Mouse (Mus musculus) spleen, postnatal 4 days (tissue): ENCODE measurements around the gene Acot4.
"Not testable (repeated sequence)": the region's sequence is repeated elsewhere in the genome, so short reads cannot be mapped to it uniquely, and the experiment has no call there.

ENCODE experiments used
- DNase-seq, 2 experiments: peaks; one replicate each; pipeline ENCODE4 v3.0.0; 2022; ENCODE audit warnings: low spot score in 2 of 2

The Acot4 gene

GRCm38 (mm10) chr12:84030659-84031332 lies 7.4 kb upstream of the Acot4 start:
- DNase-seq: peak; percentile 72 to 84

DNA sequence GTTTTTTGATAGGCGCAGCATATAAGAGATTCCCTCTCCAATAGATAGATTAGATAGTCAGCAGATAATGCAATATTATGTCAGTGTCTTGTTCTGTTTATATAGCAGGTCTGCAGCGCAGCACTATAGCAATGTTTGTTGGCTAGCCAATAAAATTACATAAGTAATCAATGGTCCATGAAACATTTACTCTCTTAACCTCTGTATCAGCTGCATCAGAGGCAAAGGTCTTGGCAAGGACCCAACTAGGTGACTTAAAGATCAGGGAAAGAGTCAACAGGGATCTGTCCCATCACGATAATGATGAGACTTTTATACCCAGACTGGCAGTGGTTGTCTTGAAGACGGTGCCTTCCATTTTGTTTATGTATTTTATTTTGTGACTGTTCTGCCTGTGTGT lies 5.3 kb upstream of the Acot4 start:
- DNase-seq: no peak

- DNase-seq: not testable (repeated sequence)
Measured at GRCm38 (mm10) chr12:84033302-84033701, 4.9 kb upstream of the Acot4 start.

DNA sequence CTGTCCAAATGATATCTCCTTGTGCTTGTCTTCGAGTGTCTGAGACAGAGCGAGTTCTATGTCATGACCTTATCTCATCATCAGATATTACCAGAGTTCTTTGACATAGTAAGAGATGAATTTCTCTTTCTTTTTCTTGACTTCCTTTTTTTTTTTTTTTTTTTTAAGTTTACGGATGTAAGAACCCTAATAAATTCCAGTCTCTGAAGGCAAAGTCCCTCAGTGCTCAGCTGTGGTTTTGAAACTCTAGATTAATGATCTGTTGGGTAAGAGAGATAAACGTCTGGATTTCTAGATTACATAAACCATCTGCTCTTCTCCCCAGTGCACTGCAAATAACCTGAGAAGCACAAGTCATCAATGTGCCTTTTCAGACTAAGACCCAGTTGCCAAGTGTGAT lies 4.1 kb upstream of the Acot4 start:
- DNase-seq: no peak

GRCm38 (mm10) chr12:84038691-84039111 lies 522 bp downstream of the Acot4 start, which contains the start of gene Gm49366:
Gene Gm49366 (plus strand): TSS chr12:84038935.
- not testable (repeated sequence) for DNase-seq

DNA sequence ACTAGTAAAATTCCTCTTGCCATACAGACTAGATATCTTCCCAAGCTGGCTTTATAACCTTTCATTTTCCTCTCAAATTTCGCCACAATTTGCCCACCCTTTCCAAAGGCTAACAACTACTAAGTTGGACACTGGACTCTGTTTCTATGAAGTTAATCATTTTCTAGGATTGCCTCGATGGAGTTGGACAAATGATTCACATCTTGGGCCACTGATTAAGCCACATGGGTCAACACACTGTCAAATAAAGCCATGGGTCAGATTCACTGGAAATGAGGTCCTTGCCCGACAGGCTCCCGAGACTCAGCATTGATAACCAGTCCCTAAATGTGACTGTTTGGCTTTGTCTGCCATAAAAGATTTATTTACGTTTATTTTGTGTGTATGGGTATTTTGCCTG lies 4.1 kb downstream of the Acot4 start:
- no peak for DNase-seq

- no peak for DNase-seq
Measured at GRCm38 (mm10) chr12:84044045-84044444, 5.9 kb downstream of the Acot4 start.

DNA sequence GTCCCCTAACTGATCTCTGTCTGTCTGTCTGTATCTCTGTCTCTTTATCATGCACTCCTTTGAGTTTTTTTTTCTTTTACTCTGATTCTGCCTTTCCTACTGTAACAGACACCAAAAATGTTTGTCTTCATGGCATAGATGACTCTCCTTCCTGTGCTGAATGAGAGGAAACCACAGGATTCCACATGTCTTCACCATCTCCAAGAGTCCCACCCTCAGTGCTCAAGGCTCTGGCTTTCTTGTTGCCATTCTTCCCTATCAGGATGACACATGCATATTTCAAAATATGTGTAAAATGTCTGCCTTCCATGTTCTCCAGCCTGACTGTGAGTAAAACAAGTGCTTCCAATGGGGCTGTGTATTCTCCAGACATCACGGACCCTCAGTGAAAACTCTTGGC lies 8.7 kb downstream of the Acot4 start:
- no peak for DNase-seq

- not testable (repeated sequence) for DNase-seq
Measured at GRCm38 (mm10) chr12:84050744-84051143, 12.6 kb downstream of the Acot4 start.

DNA sequence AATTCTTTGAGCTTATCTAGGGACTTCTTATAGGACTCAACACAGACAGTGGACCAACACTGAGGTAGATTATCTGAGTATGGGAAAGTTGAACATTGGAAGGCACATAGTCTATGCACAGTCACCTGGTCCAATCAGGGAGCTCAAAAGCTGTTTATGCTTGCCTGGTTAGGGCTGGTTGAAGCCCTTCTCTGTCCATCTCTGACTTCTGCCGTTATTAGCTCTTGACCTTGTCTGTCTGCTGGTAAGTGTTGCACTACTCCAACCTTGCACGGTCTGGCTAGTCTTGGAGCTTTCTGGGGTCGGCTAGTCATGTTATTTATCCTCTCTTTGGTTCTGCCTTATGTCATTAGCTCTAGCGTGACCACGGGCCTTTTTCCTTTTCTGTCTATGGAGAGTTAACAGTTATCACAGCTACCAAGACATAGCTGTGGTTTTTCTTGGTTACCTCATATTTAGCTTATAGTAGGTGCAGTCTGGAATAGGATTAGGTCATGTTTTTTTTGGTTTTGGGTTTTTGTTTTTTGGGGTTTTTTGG lies 13.8 kb downstream of the Acot4 start, which contains the start of gene Acot3:
Acot3 (plus strand) TSS at position 208 of the 538 bp plus-strand sequence.
- no peak for DNase-seq

DNA sequence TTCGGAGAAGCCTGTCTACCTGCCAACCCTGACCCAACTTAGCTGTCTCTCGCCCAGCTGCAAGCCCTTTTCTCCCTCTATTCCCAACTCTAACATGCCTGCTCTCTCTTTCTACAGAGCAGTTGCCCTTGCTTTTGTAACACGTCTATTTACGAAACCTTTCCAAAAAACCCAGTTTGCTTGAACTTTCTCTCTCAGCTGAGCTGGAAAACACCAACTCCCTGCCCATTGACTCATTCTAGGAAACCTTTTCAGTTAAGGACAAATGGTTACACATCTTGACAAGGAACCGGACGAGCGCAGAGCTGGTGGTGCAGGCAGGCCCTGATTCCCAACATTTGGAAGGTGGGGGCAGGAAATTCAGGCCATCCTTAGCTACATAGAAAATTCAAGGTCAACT lies 14.4 kb downstream of the Acot4 start:
- no peak for DNase-seq

DNA sequence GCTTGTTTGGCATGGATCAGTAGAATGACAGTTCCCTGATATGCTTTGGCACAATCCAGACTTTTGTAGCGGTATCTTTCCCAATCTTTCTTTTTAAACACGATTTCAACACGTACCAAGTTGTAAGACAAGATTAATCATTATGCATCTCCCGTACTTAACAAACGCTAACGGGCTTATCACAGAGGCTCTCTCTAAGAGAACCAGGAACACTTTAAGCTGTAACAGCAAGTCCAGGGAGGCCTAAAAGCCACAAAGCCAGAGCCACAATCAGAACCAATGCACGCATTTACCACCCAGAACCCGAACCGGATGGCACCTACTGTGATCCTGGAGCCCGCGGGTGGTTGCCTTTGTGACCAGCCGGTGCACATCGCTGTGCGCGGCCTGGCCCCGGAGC lies 15.0 kb downstream of the Acot4 start:
- no peak for DNase-seq

DNA sequence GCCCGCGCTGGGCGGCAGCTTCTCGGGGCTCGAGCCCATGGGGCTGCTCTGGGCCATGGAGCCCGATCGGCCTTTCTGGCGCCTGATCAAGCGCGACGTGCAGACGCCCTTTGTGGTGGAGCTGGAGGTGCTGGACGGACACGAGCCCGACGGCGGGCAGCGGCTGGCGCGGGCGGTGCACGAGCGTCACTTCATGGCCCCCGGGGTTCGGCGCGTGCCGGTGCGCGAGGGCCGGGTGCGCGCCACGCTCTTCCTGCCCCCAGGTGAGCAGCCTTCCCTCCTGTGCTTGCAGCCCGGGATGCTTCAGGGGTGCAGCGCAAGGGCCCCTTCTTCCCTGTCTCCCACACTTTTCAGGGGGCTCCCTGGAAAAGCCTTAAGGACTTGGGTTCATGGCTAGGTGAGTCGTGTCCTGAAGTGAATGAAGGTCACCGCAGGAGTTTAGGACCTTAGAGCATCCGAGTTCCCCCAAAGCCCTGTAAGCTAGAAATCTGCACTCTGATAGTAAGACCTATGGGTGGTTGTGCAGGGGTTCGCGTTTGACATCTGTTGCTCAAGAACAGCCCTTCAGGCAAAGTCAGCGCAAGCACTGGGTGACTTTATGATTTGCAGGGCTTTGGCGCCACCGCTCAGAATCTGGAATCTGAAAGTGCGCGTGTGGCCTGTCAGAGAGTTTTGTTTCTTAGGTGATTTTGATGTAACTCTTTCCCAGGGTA lies 15.7 kb downstream of the Acot4 start:
- DNase-seq: no peak

- DNase-seq: no peak
Measured at GRCm38 (mm10) chr12:84060946-84061345, 22.8 kb downstream of the Acot4 start.

DNA sequence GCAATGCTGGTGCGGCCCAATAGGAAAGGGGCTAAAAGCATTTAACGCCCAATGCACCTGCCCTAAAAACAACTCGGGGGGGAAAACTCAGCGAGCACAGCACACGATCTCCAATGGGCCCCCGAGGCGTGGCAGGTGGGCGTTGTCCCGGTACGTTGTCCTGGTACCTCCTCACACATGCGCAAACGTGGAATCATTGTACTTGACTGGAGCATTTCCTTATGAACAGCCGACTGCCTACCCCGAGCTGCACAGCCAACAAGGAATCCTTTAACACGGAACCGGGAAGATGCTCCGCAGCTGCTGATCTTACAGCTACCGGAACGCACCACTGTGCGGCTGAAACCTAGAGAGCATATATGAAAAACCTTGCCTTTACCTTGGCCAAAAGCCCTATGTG lies 24.2 kb downstream of the Acot4 start:
- no peak for DNase-seq

DNA sequence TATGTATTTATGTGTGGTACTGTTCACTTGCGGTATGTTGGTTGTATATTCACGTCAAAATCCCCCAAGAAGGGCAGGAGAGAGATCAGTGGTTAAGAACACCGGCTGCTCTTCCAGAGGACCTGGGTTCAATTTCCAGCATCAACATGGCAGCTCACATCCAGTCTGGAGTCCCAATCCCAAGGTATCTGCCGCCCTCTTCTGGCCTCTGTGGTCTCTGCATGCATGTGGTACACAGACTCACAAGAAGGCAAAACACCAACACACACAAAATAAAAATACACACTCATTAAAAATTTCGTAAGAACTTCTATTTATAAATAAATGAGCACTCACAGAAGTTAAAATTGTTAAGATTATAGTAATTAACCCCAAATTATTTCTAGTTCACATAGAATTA lies 25.0 kb downstream of the Acot4 start:
- no peak for DNase-seq

- no peak for DNase-seq
Measured at GRCm38 (mm10) chr12:84063833-84064232, 25.7 kb downstream of the Acot4 start.

DNA sequence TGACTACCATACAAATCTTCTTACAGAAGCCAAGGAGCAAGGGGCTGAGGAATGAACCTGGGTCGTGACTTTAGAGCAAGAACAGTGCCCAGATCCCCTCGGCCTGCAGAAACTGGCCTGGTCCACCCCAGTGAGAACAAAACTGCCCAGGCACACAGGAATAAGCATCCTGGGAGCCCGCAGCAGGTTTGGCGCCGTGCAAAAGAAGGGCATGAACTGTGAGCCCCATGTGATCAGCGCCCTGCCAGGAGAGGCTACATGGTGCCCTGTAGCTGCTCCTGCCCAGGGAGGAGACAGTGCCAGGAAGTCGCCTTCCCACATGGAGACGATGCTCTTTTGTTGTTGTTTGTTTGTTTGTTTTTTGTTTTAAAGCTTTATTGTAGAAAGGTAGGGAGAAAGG lies 26.4 kb downstream of the Acot4 start:
- DNase-seq: no peak

GRCm38 (mm10) chr12:84067752-84068151 lies 29.6 kb downstream of the Acot4 start:
- DNase-seq: no peak

DNA sequence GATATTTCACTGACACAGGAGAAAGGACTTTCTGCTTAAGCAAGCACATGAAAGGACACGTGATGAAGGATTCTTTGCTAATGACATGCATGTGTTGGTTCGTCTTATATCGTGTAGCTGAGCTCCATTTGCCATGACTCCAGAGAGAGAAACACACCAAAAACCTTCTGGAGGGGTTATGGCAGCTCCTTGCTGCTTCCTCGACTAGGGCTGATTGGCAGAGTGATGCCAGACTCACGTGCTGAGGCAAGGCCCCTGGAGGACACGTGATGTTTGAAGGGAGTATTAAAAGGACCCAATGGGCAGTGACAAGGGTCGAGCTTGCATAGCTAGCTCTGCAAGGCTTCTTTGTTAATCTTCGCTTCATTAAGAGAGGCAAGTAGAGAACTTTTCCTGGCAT lies 30.1 kb downstream of the Acot4 start:
- DNase-seq: no peak

- no peak for DNase-seq
Measured at GRCm38 (mm10) chr12:84068986-84069385, 30.8 kb downstream of the Acot4 start, which contains the start of gene Acot5. Gene Acot5 (plus strand): TSS chr12:84069325.

- peak; percentile 36 to 68 for DNase-seq
Measured at GRCm38 (mm10) chr12:84069582-84069981, 31.4 kb downstream of the Acot4 start.

DNA sequence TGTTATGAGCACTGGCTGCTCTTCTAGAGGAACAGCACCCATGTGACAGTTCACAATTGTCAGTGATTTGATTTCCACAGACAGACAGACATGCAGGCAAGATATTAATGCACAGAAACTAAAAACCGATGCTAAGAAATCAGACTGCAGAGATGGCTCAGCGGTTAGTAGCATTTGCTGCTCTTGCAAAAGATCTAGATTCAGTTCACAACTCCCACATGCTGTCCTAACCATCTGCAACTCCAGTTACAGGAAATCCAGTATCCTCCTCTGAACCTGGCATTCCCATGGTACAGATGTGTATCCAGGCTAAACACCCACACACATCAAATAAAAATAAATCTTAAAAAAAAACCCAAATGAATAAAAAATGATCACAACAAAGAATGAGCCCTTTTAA lies 33.5 kb downstream of the Acot4 start:
- DNase-seq: no peak
